Mouse (Mus musculus) olfactory bulb, adult 2 months (tissue): ENCODE measurements around the gene BC030867.

Experiments used
- CTCF ChIP-seq: fragments of 200-500 bp; IDR thresholded peaks from 2 replicates; pipeline ENCODE4 v1.5.1; 2012; ENCODE audit warnings: low read depth, mild to moderate bottlenecking, low read length, moderate library complexity; ENCODE audit not compliant: insufficient read depth
- POLR2A ChIP-seq: fragments of 200-500 bp; IDR thresholded peaks from 2 replicates; pipeline ENCODE4 v1.6.1; 2012; ENCODE audit warnings: mild to moderate bottlenecking, low read depth, low read length, moderate library complexity; ENCODE audit not compliant: insufficient read depth

- TF ChIP-seq CTCF = no peak
- no peak for TF ChIP-seq POLR2A
These were observed 35.9 kb downstream of the BC030867 start, which contains the start of gene Tmub2 for GRCm38 (mm10) chr11:102284501-102285094.
